Comparison of ENCODE assay signal across 20 mouse cellular contexts in the genomic region with DNA sequence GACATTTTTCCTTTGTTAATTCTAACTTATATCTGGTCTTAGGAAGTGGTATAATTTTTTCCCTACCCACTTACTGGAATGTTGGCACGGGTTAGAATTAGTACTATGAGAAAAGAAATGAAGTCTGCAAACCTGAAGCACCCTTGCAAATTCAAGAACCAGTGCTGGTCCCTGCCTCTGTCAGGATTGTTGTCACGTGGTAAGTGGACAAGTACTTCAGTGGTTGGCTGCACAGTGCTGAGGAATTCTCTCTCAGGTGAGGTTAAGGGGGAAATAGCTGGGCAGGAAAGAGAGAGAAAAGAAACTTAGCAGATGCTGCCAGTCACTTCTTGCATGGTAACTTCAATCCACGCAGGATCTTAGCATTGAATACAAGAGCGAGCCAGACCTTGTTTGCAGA.
"Had no signal": no experiment of that assay in that cellular context is flagged by ENCODE, and none has a peak within 500 bp of the region (broad histone marks: within the 10 kb centered on the region; RNA-seq: fewer than 3 reads in every experiment).

No protein-coding gene starts in this region.

- H3K27ac ChIP-seq: hindbrain, postnatal 0 days; kidney, postnatal 0 days; layer of hippocampus, adult 2 months; liver, embryonic 13.5 days; midbrain, embryonic 10.5 days; midbrain, embryonic 13.5 days; neural tube, embryonic 13.5 days had no signal

- DNase-seq: kidney, adult 2 months; kidney, postnatal 25 days; layer of hippocampus, adult 9-11 months; liver, embryonic 13.5 days; retina, postnatal 1 day; right cerebral cortex, postnatal 25 days; spleen, adult 18-20 months; thymus, adult 18-20 months; thymus, postnatal 36 days had no signal

- H3K9me3 ChIP-seq: liver, embryonic 13.5 days; megakaryocyte, embryonic 14.5 days; midbrain, embryonic 10.5 days; midbrain, embryonic 13.5 days; neural tube, embryonic 13.5 days had no signal

- ATAC-seq: hindbrain, postnatal 0 days; inflammation-experienced regulatory T-cells, adult 6 months; intestine, embryonic 16.5 days; midbrain, embryonic 13.5 days; midbrain, embryonic 16.5 days had no signal

- H3K27me3 ChIP-seq: liver, embryonic 13.5 days; midbrain, embryonic 13.5 days; neural tube, embryonic 13.5 days had no signal

- H3K4me3 ChIP-seq: layer of hippocampus, adult 2 months; liver, embryonic 13.5 days; megakaryocyte, embryonic 14.5 days; midbrain, embryonic 10.5 days; midbrain, embryonic 13.5 days; myocyte; neural tube, embryonic 13.5 days had no signal

- H3K9ac ChIP-seq: liver, embryonic 13.5 days; midbrain, embryonic 13.5 days; neural tube, embryonic 13.5 days had no signal

- H3K36me3 ChIP-seq: liver, embryonic 13.5 days had no signal

- H3K4me2 ChIP-seq: liver, embryonic 13.5 days; midbrain, embryonic 13.5 days; neural tube, embryonic 13.5 days had no signal
